ENCODE assay signal across 8 mouse cellular contexts in genomic region chr11:96872441-96873379, GRCm38 (mm10). TPM values are rescaled to one million over a fixed set of nuclear protein-coding genes. Genes with fewer than 3 reads are reported as not detected.
DNase-seq lines count a peak whose midpoint lies in the region; ATAC-seq lines count a peak whose summit lies in the region.
"Had no signal": no experiment of that assay in that cellular context is flagged by ENCODE, and none has a peak within 500 bp of the region (broad histone marks: within the 10 kb centered on the region; RNA-seq: fewer than 3 reads in every experiment).

No protein-coding gene starts in this region.

- ATAC-seq in lung, embryonic 15.5 days (ENCODE audit: borderline replicate concordance, extremely low read depth, low FRiP score, low TSS enrichment), result no peak
- no peak; the same call in 1 of the 2 replicates for ATAC-seq in limb, embryonic 13.5 days (ENCODE audit: low FRiP score, low read depth)

- peak overlapping the region; percentile 14; the same call in 1 of the 2 replicates for H3K4me2 ChIP-seq in lung, embryonic 15.5 days
- H3K4me2 ChIP-seq in limb, embryonic 13.5 days (replicated peaks), result peak overlapping the region; percentile 44

- H3K27ac ChIP-seq in lung, embryonic 15.5 days, result 0 out of 2 replicates have a peak overlapping the region, but pooled peaks have one; percentile 8
- peak overlapping the region; percentile 95 for H3K27ac ChIP-seq in forebrain, embryonic 10.5 days
- peak overlapping the region; percentile 45 for H3K27ac ChIP-seq in limb, embryonic 13.5 days
- H3K27ac ChIP-seq: liver, embryonic 14.5 days had no signal

- H3K36me3 ChIP-seq in lung, embryonic 15.5 days, result no peaks in the 10 kb centered on the region
- no peaks in the 10 kb centered on the region for H3K36me3 ChIP-seq in forebrain, embryonic 10.5 days (replicated peaks)
- H3K36me3 ChIP-seq in limb, embryonic 13.5 days, result no peaks in the 10 kb centered on the region

- peaks cover 25% of the 10 kb centered on the region for H3K4me1 ChIP-seq in lung, embryonic 15.5 days
- peaks cover 81% of the 10 kb centered on the region for H3K4me1 ChIP-seq in forebrain, embryonic 10.5 days
- peaks cover 44% of the 10 kb centered on the region for H3K4me1 ChIP-seq in limb, embryonic 13.5 days

- WGBS in lung, embryonic 15.5 days, result 12% methylated on average over 24 of the region's 24 CpGs
- WGBS in forebrain, embryonic 10.5 days, result 2% methylated on average over 24 of the region's 24 CpGs
- WGBS in limb, embryonic 13.5 days, result 10% methylated on average over 24 of the region's 24 CpGs

- no peak overlapping the region for H3K4me3 ChIP-seq in lung, embryonic 15.5 days
- H3K4me3 ChIP-seq in forebrain, embryonic 10.5 days, result peak overlapping the region; percentile 39
- H3K4me3 ChIP-seq in limb, embryonic 13.5 days, result peak overlapping the region; percentile 2; the same call in 1 of the 2 replicates

- DNase-seq in lung, postnatal 36 days, result no peak
- DNase-seq in forebrain, embryonic 10.5 days (ENCODE audit: extremely low spot score, low spot score), result peak; percentile 82
- peak; percentile 51 to 57 for DNase-seq in right cerebral cortex, postnatal 10 days (ENCODE audit: low spot score in 2 of 2)
- no peak for DNase-seq in thymus, postnatal 25 days
- DNase-seq in frontal cortex, postnatal 36 days (ENCODE audit: low spot score in 2 of 2), result no peak

- peak overlapping the region; percentile 12; the same call in 1 of the 2 replicates for H3K9ac ChIP-seq in lung, embryonic 15.5 days
- peak overlapping the region; percentile 32 for H3K9ac ChIP-seq in limb, embryonic 13.5 days
- H3K9ac ChIP-seq: liver, embryonic 14.5 days had no signal

- peaks cover 38% of the 10 kb centered on the region; the same call in 1 of the 2 replicates for H3K27me3 ChIP-seq in lung, embryonic 15.5 days
- H3K27me3 ChIP-seq in forebrain, embryonic 10.5 days (ENCODE audit: poor library complexity, severe bottlenecking), result no peaks in the 10 kb centered on the region
- H3K27me3 ChIP-seq in limb, embryonic 13.5 days, result peaks cover 15% of the 10 kb centered on the region

- H3K9me3 ChIP-seq in lung, embryonic 15.5 days, result no peaks in the 10 kb centered on the region
- no peaks in the 10 kb centered on the region for H3K9me3 ChIP-seq in forebrain, embryonic 10.5 days
- H3K9me3 ChIP-seq in limb, embryonic 13.5 days, result no peaks in the 10 kb centered on the region

RNA-seq across cellular contexts. Expression of gene Copz2, which starts 23.0 kb away (rescaled TPM):
- polyA plus RNA-seq in lung, embryonic 15.5 days (2015; fragmentation: Nextera tagmentation; extraction: Ambion mirVana), result 134 and 138 TPM in 2 replicates
- polyA plus RNA-seq in forebrain, embryonic 10.5 days (2016; fragmentation: Nextera tagmentation; extraction: Ambion mirVana), result 25.1 and 25.6 TPM in 2 replicates
- 140 and 149 TPM in 2 replicates for polyA plus RNA-seq in limb, embryonic 13.5 days (2015; fragmentation: Nextera tagmentation; extraction: Ambion mirVana)

RNA-seq across cellular contexts. Expression of gene Nfe2l1, which starts 42.9 kb away (rescaled TPM):
- polyA plus RNA-seq in lung, embryonic 15.5 days (2015; fragmentation: Nextera tagmentation; extraction: Ambion mirVana), result 62.5 and 65.0 TPM in 2 replicates
- 64.7 and 66.0 TPM in 2 replicates for polyA plus RNA-seq in forebrain, embryonic 10.5 days (2016; fragmentation: Nextera tagmentation; extraction: Ambion mirVana)
- polyA plus RNA-seq in limb, embryonic 13.5 days (2015; fragmentation: Nextera tagmentation; extraction: Ambion mirVana), result 68.6 and 69.3 TPM in 2 replicates

RNA-seq across cellular contexts. Expression of gene Cdk5rap3, which starts 43.6 kb away (rescaled TPM):
- polyA plus RNA-seq in lung, embryonic 15.5 days (2015; fragmentation: Nextera tagmentation; extraction: Ambion mirVana), result 65.8 and 67.2 TPM in 2 replicates
- polyA plus RNA-seq in forebrain, embryonic 10.5 days (2016; fragmentation: Nextera tagmentation; extraction: Ambion mirVana), result 107 and 111 TPM in 2 replicates
- 87.0 and 92.3 TPM in 2 replicates for polyA plus RNA-seq in limb, embryonic 13.5 days (2015; fragmentation: Nextera tagmentation; extraction: Ambion mirVana)

RNA-seq across cellular contexts. Expression of gene Prr15l, which starts 55.2 kb away (rescaled TPM):
- polyA plus RNA-seq in lung, embryonic 15.5 days (2015; fragmentation: Nextera tagmentation; extraction: Ambion mirVana), result 38.2 and 40.1 TPM in 2 replicates
- polyA plus RNA-seq in forebrain, embryonic 10.5 days (2016; fragmentation: Nextera tagmentation; extraction: Ambion mirVana), result 0.36 and 0.40 TPM in 2 replicates
- 0.60 and 0.97 TPM in 2 replicates for polyA plus RNA-seq in limb, embryonic 13.5 days (2015; fragmentation: Nextera tagmentation; extraction: Ambion mirVana)

Comparison
In these comparisons a context has a peak if more than half of its experiments do, and no peak if none do; other contexts are left out.
1. H3K27ac ChIP-seq: peak in every context shown above with its lines; median percentile 95 in forebrain, embryonic 10.5 days; 45 in limb, embryonic 13.5 days; 8 in lung, embryonic 15.5 days.
2. DNase-seq: peak in forebrain, embryonic 10.5 days (single experiment) and right cerebral cortex, postnatal 10 days (2 of 2); none in lung, postnatal 36 days (single experiment), thymus, postnatal 25 days (single experiment) and frontal cortex, postnatal 36 days (0 of 2).